Mouse (Mus musculus) erythroblast, embryonic 14.5 days (primary cell): ENCODE data around the gene Lcorl.

Experiments used
- GATA1 ChIP-seq: IDR thresholded peaks from 2 replicates; pipeline ENCODE4 v1.6.1; 2012; ENCODE audit warnings: low read length, inconsistent platforms, mixed read lengths
- TAL1 ChIP-seq: IDR thresholded peaks from 3 replicates; pipeline ENCODE4 v1.6.1; 2012; ENCODE audit warnings: low read length, inconsistent platforms, mixed read lengths

DNA sequence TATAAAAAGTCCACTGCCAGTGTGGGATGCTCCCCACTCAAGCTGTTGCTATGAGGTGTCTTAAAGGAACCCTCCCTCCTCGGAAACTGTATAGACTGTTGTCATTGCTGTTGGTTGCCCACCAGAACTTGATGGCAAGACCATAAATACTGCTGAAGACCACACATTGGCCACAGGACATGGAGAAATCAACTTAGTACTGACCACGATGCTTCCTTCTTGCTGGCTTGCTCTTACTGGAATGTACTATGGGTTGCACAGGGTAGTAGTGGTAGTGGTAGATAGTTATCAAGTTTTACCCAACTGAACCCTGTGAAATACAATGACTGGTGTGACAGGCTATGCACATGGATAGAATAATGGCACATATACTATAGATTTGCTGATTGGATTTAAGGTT is 150.6 kb downstream of the Lcorl start:
- no peak for TF ChIP-seq TAL1
- no peak for TF ChIP-seq GATA1
